Mouse (Mus musculus): Measurements from ENCODE around the gene Sf3b3.
A peak's percentile ranks its signal among the peaks of the same experiment; 100 is the strongest.
"Not testable (repeated sequence)": the region's sequence is repeated elsewhere in the genome, so short reads cannot be mapped to it uniquely, and the experiment has no call there.

Gene Sf3b3

DNA sequence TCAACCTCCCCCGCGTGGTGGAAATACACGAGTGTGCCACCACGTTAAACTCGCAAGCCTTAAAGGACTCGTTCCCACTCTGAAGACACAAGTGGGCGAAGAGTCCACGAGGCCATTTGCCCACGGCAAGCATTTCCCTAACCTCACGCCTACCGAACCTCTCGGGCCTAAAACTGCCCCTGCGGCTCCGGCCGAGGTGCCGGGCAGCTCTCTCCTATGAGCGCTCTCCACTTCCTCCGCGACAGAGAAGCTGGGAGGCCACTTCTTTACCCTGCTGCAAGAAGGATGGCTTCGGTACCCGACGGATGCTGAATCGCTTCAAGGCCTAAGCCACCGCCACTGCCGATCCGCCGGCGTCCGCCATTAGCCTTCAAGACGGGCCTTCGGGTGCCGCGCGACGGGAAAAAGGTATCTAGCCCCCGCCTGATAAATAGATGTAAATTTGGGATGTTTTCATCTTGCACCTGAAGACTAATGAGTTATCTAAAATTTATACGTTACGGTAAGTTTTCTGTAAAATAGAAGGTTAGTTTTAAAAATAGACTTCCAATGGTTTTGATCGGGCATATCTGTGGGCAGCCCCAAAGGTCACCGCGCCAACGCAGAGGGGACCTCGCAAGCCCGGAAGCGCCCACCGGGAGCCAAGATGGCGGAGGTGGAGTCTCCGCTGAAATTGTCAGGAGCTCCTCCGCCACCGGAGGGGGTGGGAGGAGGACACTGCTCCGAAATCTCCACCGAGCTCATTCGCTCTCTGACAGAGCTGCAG, at the start of gene Sf3b3, which contains the start of gene Cog4:
Gene Sf3b3, minus strand, starts transcription at position 383 of the 766 bp plus-strand sequence.
Gene Cog4, plus strand, starts transcription at position 196 of the 766 bp plus-strand sequence.
- DNase-seq (ENCODE audit: low read depth, low spot score): peak; percentile 89

DNA sequence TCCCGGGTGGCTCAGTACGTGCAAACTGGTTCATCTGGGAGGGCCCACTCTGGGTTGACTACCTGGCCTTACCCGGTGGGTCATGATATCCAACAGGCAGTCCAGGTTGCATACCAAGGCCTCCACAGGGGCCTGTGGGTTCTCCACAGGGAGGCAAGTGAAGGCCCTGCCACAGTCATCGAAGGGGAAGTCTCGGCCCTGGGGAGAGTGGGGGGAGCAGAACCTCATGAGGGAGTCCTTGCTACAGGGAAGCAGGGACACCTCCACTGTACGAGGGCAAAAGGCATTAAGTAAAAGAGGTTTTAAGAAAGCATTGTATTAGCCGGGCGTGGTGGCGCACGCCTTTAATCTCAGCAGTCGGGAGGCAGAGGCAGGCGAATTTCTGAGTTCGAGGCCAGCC, 49.2 kb upstream of the Sf3b3 start:
- no peak for DNase-seq (ENCODE audit: low read depth, low spot score)

DNA sequence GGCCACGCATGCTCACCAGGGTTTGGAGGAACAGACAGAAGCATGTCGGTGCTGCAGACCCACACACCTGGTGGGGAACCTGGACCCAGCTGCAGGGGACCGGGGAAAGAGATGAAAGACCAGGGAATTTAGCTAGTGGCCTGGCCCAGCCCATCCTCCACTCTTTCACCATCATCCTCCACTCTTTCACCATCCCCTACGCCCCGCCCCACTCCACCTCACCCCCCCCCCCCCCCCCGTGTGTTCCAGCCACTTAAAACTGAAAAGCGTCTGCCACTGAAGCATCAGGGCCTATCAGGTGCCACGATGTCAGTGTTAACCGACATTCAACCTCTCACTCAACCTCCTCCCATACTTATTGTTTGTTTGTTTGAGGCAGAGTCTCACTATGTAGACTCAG, 48.7 kb upstream of the Sf3b3 start:
- DNase-seq (ENCODE audit: low read depth, low spot score): no peak

DNA sequence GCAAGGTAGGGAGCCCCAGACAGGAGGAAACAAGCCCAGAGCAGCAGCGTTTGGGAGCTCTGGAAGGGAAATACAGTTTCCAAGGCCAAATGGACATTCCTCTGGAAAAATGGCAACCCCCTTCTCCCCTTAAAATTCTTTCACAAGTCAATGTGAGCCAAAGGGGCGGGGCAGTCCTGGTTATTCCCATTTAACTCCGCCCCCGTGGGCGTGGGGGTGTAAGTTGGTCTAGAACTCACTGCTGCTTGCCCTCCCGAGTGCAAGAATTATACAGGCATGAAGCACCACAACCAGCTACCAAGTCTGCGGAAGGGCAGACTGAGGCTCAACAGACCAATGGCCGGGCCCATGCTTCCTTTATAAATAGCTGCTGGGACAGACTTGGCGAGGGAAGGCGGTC, 48.3 kb upstream of the Sf3b3 start:
- DNase-seq (ENCODE audit: low read depth, low spot score): no peak

DNA sequence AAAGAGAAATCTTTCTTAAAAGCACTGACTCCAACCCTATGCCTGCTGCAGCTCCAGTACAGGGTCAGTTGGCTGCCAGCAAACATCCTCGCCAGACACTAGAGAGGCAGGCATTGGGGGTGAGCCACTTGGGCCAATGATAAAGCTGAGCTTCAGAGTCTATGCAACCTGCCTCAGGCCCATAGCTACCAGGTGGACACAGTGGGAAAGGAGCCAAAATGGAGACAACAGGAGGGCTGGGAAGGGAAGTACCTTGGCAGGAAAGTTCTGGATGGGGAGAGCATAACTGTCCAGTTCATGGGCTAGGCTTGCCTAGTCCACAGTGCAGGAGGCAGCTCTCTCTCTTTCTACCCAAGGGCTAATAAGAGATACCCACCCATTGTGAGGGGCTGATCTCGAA, 46.3 kb upstream of the Sf3b3 start:
- DNase-seq (ENCODE audit: low read depth, low spot score): no peak

DNA sequence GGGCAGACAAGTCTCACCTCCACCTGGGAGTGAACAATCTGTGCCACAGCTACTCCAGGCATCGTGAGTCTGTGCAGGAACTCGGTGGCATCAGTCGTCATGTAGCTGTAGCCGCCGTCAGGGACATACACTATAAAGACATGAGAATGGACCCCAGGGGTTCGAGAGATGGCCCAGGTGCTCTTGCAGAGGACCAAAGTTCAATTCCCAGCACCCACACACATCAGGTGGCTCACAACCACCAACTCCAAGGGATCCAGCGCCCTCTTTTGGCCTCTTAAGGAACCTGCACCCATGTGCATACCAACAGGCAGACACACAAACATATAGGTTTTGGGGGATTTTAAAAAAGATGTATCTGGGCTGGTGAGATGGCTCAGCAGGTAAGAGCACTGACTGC, 45.5 kb upstream of the Sf3b3 start:
- no peak for DNase-seq (ENCODE audit: low read depth, low spot score)

DNA sequence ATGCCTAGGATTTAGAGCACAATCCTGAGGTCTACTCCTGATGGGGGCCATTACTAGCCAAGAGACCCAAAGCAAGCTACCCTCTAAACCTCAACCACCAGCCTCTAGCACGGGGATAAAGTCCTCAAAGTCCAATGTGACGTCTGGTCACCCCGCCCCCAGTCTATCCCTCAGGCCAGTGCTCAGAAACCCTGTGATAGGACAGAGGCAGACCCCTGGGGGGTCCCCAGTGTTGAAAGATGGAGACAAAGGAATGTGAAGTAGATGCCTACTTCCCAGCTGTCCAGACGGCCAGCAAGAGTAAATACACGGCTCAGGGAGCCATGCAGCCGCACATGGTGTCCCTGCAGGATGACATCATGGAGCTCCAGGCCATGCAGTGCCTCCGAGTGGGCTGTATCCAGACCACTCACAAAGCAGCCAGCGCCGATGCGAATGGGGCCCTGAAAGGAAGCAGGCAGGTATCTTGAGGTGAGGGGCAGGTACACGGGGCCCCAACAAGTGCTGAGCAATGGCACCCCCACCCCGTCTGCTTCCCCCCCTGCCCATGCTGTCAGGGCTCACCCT, 43.4 kb upstream of the Sf3b3 start:
- DNase-seq (ENCODE audit: low read depth, low spot score): no peak

DNA sequence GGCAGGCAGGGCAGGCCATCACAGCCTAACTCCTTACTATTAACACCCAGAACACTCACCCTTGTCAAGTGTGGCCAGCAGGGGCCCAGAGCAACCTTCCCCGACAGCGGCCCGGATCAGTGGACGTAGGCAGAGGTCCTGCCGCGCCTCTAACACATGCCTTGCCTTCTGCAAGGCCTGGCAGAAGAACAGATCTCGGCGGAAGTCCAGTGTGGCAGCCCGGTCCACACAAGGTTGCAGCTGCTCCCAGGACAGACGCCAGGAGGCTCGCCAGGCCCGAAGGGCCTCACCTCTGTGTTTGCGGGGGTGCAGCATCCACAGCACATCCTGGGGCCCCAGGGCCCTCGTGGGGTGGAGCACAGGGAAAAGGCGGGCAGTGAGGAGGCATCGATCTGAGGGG, 42.3 kb upstream of the Sf3b3 start:
- DNase-seq (ENCODE audit: low read depth, low spot score): no peak

DNA sequence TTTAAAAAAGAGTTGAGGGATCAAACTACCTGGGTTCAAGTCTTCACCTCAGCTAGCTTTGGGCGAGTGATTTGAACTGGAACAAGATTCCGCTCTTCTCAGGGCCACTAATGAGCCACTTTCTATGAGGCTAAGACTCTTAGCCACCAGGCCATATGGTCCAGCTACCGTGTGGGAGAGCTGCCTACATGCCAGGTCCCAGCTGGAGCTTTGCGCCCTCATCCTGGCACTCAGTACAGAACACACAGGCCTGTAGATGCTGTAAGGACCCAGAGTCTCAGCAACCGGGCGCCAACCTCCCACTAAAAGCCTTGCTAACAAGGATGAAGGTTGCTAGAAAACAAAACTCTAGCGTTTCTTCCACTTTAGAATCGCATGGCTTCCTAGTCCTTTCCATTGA, 41.9 kb upstream of the Sf3b3 start:
- DNase-seq (ENCODE audit: low read depth, low spot score): no peak

DNA sequence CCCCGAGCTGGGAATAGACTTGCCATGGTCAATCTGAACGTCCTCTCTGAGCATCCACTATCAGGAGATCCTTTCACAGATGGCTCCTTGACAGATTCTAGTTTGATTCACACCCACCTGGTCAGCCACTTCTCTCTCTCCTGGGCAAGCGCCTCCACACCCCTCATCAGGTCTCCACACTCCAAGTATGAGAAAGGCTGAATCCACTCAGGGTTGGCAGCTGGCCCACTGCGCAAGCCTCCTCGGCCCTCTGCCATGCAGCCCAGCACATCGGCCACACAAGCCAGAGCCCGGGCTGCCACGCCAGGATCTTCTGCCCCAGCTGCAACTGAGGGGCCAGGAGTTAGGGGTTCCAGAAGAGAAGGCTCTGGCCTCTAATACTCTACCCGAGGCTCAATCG, 41.0 kb upstream of the Sf3b3 start:
- no peak for DNase-seq (ENCODE audit: low read depth, low spot score)

DNA sequence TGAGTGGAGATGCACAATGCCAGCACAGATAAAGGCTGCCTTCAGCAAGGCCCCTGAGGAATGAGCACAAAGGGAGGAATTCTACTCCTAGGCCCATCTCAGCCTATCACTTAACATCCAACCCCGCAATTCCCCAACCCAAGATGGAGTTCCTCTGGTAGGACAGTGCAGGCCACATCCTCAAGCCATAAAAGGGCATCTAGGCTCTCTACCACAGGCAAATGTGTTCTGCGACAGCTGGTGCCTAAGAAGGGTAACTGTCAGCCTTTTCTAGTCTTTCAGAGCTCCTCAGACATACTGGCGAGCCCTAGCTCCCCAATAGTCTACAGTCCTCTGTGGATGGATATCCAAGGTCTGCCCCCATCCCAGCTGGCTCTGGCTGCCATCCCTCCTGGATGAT, 40.0 kb upstream of the Sf3b3 start:
- DNase-seq (ENCODE audit: low read depth, low spot score): no peak

DNA sequence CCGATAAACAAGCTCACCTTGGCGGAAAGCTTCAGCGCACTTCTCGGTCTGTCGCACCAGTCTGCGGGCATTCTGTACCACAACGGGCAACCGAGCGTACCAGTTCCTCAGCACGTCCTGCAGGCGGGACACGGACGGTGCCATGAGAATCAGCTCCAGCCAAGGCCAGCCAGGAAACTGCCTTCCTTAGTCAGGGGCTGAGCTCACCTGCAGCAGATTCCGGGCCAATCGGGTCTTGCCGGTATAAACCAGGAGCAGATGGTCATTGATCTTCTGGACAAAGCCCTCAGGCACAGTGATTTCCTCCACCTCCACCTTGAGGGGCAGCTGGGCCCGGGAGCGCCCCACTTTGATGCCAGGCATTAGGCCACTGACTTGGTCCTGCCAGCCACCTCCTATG, 37.2 kb upstream of the Sf3b3 start:
- no peak for DNase-seq (ENCODE audit: low read depth, low spot score)

DNA sequence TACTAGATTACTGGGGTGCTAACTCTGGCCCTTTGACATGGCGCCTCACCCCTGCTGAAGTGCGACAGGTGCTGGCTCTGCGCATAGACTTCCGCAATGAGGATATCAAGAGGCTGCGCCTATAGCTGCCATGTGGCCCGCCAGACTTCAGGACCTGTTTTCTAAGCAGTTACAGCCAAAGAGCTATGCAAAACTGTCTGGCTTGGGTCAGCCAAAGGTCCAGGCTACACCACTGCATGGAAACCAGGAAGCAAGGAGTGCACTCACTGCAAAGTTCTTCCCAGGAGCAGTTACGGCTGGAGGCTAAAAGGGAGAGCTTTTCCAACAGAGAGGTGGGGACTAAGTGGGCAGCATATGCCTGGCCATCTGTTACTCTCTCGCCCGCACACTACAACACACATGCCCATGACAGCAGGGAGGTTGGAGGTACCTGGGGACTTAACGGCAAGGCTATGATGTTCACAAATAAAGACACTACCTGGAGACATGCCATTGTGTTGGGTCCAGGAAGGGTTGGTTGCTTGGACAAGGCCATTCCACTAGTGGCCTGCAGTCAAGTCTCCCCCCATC, 35.2 kb upstream of the Sf3b3 start:
- DNase-seq (ENCODE audit: low read depth, low spot score): no peak

DNA sequence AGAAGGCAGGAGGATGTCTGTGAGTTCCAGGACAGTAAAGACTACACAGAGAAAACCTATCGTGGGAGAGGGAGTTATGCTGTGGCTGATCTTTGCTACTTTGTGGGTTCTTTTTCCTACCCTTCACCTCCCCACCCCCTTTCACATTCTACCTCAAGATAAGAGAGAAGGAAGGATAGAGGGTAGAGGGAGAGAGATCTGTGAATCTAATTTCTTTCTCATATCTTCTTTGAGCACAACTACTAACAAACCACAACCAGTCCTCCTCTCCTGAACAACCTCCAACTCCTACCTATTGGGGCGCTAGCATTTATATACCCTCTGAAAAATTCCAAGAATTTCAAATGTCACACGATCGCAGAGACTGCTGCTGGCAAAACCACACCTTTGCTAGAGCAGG, 31.3 kb upstream of the Sf3b3 start:
- DNase-seq (ENCODE audit: low read depth, low spot score): no peak

DNA sequence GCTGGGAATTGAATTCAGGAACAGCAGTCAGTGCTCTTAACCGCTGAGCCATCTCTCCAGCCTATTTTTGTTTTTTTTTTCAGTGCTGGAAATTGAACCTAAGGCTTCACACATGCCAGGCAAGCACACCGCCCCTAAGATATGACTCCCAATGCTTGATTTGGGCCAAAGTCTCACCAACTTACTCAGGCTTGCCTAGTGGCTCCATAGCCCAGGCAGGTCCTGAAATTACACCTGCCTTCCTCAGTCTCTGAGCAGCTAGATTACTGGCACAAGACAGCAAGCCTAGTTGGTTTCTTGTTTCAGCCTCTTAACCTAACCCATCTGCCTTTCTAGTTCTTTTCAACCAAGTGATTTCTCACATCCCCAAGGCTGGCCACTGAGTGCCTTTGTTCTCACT, 23.9 kb upstream of the Sf3b3 start:
- DNase-seq (ENCODE audit: low read depth, low spot score): no peak

DNA sequence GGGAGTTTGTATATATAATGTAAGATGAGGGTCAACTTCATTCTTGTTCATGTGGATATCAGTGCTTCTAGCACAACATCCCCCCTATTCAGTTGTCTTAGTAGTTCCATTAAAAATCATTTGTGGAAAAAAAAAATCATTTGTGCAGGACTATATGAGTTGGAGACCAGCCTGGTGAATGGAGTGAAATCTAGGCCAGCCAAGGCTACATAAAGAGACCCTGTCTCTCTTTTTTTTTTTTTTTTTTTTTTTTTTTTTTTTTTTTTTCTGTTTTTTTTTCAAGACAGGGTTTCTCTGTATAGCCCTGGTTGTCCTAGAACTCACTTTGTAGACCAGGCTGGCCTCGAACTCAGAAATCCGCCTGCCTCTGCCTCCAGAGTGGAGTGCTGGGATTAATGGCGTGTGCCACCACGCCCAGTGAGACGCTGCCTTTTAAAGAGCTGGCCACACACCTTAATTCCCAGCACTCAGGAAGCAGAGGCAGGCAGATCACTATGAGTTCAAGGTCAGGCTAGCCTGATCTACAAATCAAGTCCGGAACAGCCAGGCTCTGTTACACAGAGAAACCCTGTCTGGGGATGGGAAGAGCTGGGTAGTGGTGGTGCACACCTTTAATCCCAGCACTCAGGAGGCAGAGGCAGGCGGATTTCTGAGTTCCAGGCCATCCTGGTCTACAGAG, 14.9 kb upstream of the Sf3b3 start:
- not testable (repeated sequence) for DNase-seq (ENCODE audit: low read depth, low spot score)

DNA sequence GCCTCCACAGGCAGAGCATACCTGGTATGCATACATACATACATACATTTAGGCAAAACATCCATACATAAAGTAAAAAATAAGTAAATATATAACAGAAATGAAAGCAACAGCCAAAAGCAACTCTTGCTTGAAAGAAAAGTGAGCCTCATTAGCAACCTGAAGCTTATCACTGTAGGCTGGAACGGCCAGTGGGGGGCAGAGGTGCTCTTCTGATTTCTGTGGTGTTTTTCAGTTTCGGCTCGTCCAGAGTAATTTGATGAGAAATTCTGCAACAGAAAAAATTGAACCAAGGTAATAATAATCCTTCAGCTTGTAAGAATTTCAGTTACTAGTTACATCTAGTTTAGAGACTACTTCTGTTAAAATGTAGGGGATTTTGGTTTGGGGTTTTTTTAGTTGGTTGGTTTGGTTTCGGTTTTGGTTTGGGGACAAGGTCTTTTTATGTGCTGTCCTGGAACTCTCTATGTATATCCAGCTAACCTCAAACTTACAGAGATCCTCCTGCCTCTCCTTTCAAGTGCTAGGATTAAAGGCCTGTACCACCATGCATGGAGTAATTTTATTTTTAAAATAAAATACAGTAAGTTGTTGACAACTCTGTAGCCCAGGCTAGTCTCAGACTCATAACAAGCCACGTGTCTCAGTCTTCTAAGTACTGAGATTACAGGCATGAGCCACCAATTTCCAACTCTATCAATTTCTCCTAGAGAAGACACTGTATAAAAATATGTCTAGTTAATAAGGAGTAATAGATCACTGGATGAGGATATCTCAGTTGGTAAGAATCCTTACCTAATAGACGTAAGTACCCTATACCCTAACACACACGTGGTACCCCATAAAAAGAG, 13.3 kb upstream of the Sf3b3 start:
- no peak for DNase-seq (ENCODE audit: low read depth, low spot score)

DNA sequence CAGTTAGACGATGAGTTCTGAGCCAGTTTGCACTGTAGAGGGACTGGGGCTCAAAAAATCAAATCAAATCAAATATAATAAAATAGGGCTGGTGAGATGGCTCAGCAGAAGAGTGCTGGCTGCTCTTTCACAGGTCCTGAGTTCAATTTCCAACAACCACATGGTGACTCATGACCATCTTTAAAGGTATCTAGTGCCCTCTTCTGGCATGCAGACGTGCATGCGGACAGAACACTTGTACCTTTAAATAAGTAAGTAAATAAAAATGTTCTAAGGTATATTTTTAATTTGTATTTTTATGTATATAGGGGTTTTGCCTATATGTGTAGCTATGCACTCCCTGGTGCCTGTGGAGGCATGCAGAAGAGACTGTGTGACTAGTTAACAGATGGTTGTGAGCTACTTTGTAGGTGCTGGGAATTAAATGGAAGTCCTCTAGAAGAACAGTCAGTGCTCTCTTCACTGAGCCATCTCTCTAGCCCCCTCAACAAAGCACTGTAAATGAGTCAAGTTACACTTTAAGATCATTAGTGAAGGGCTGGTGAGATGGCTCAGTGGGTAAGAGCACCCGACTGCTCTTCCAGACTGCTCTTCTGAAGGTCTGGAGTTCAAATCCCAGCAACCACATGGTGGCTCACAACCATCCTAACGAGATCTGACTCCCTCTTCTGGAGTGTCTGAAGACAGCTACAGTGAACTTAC, 10.3 kb upstream of the Sf3b3 start:
- no peak for DNase-seq (ENCODE audit: low read depth, low spot score)

DNA sequence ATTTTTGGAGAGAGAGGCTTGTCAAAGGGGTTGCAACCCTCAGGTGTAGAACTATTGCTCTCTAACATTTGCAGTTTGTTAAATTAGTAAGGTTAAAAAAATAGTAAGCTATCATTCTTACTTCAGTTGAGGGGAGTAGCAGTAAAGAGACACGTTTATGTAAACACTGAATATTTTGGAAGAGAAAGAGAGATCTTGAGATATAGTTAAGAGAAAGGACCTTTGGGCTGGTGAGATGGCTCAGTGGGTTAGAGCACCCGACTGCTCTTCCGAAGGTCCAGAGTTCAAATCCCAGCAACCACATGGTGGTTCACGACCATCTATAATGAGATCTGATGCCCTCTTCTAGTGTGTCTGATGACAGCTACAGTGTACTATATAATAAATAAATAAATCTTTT, 9.5 kb upstream of the Sf3b3 start:
- not testable (repeated sequence) for DNase-seq (ENCODE audit: low read depth, low spot score)

DNA sequence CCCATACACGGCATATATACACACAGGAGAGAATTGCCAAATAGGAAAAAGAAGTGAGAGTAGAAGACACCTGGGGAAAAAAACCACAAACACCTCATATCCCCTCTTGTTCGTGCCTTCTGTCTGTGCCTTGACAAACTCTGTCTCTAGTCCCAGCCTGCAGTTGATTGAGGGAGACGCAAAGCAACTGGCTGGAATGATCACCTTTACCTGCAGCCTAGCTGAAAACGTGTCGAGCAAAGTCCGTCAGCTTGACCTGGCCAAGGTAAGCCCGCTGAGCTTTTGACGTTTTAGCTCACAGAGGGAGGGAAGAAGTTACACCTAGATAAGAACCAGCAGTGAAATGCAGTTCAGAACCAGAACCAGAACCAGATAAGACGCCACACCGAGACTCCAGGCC, 4.6 kb upstream of the Sf3b3 start:
- no peak for DNase-seq (ENCODE audit: low read depth, low spot score)
